Mouse (Mus musculus): Measurements from ENCODE around the gene Pbrm1. TPM values are rescaled to one million over a fixed set of nuclear protein-coding genes. Genes with fewer than 3 reads are reported as not detected.
A peak's percentile ranks its signal among the peaks of the same experiment; 100 is the strongest.

Pbrm1 gene
- polyA plus RNA-seq, 1 experiment from 2014 or later, result 131 TPM

- no peak for ATAC-seq (replicated peaks; ENCODE audit: low FRiP score)
Measured at GRCm38 (mm10) chr14:31137281-31137595, 118.3 kb downstream of the Pbrm1 start.

GRCm38 (mm10) chr14:31137791-31138190 is 118.9 kb downstream of the Pbrm1 start:
- peaks cover 34% of the 10 kb centered on the region for H3K4me1 ChIP-seq
- H3K9ac ChIP-seq, result no peak overlapping the region
- WGBS, result 65% methylated on average over 11 of the region's 11 CpGs
- ATAC-seq (replicated peaks; ENCODE audit: low FRiP score), result 0 out of 2 replicates have a peak, but pooled peaks have one; percentile 15
- H3K9me3 ChIP-seq (replicated peaks), result no peaks in the 10 kb centered on the region
- peaks cover 87% of the 10 kb centered on the region for H3K36me3 ChIP-seq
- H3K4me2 ChIP-seq, result no peak overlapping the region
- H3K27me3 ChIP-seq, result no peaks in the 10 kb centered on the region
- H3K27ac ChIP-seq, result peak overlapping the region; percentile 67
- H3K4me3 ChIP-seq (replicated peaks), result no peak overlapping the region

More at GRCm38 (mm10) chr14:31137281-31137595, 118.3 kb downstream of the Pbrm1 start:
- Histone ChIP-seq H3K4me1 (peaks cover 39% of the 10 kb centered on the region), H3K4me3 (replicated peaks) (no peak overlapping the region), H3K36me3 (peaks cover 82% of the 10 kb centered on the region), H3K9ac (no peak overlapping the region), H3K27ac (peak overlapping the region; percentile 67), H3K4me2 (no peak overlapping the region), H3K9me3 (replicated peaks) (no peaks in the 10 kb centered on the region), H3K27me3 (no peaks in the 10 kb centered on the region)
- WGBS, result 69% methylated on average over 10 of the region's 10 CpGs

- WGBS, result 83% methylated on average over 22 of the region's 35 CpGs
- Histone ChIP-seq H3K36me3 (peaks cover 93% of the 10 kb centered on the region), H3K4me1 (peaks cover 28% of the 10 kb centered on the region), H3K4me2 (no peak overlapping the region), H3K9ac (no peak overlapping the region), H3K9me3 (replicated peaks) (no peaks in the 10 kb centered on the region), H3K4me3 (replicated peaks) (no peak overlapping the region), H3K27ac (peak overlapping the region; percentile 67), H3K27me3 (no peaks in the 10 kb centered on the region)
- ATAC-seq (replicated peaks; ENCODE audit: low FRiP score), result no peak
Measured at GRCm38 (mm10) chr14:31138219-31138896, 119.4 kb downstream of the Pbrm1 start.

- H3K9ac ChIP-seq, result no peak overlapping the region
- 83% methylated on average over 9 of the region's 9 CpGs for WGBS
- H3K4me2 ChIP-seq, result no peak overlapping the region
- H3K4me1 ChIP-seq, result peaks cover 22% of the 10 kb centered on the region
- H3K36me3 ChIP-seq, result peaks cover 95% of the 10 kb centered on the region
- no peaks in the 10 kb centered on the region for H3K27me3 ChIP-seq
- H3K9me3 ChIP-seq (replicated peaks), result no peaks in the 10 kb centered on the region
- ATAC-seq (replicated peaks; ENCODE audit: low FRiP score), result no peak
- no peak overlapping the region for H3K4me3 ChIP-seq (replicated peaks)
- H3K27ac ChIP-seq, result no peak overlapping the region
Measured at GRCm38 (mm10) chr14:31138897-31139429, 120.0 kb downstream of the Pbrm1 start.

GRCm38 (mm10) chr14:31139666-31140065 is 120.7 kb downstream of the Pbrm1 start:
- H3K27ac ChIP-seq, result no peak overlapping the region
- H3K36me3 ChIP-seq, result peaks cover 90% of the 10 kb centered on the region
- H3K4me2 ChIP-seq, result no peak overlapping the region
- 88% methylated on average over 12 of the region's 12 CpGs for WGBS
- H3K4me3 ChIP-seq (replicated peaks), result no peak overlapping the region
- ATAC-seq (replicated peaks; ENCODE audit: low FRiP score), result no peak
- peaks cover 19% of the 10 kb centered on the region for H3K4me1 ChIP-seq
- no peak overlapping the region for H3K9ac ChIP-seq
- H3K27me3 ChIP-seq, result no peaks in the 10 kb centered on the region
- no peaks in the 10 kb centered on the region for H3K9me3 ChIP-seq (replicated peaks)

- Histone ChIP-seq H3K27me3 (no peaks in the 10 kb centered on the region), H3K9ac (no peak overlapping the region), H3K4me1 (peaks cover 19% of the 10 kb centered on the region), H3K36me3 (peaks cover 85% of the 10 kb centered on the region), H3K27ac (no peak overlapping the region), H3K4me2 (no peak overlapping the region), H3K4me3 (replicated peaks) (no peak overlapping the region), H3K9me3 (replicated peaks) (no peaks in the 10 kb centered on the region)
- WGBS, result 86% methylated on average over 15 of the region's 15 CpGs
- ATAC-seq (replicated peaks; ENCODE audit: low FRiP score), result no peak
Measured at GRCm38 (mm10) chr14:31140141-31140540, 121.2 kb downstream of the Pbrm1 start.

- Histone ChIP-seq H3K4me1 (peaks cover 19% of the 10 kb centered on the region), H3K4me2 (no peak overlapping the region), H3K27me3 (no peaks in the 10 kb centered on the region), H3K4me3 (replicated peaks) (no peak overlapping the region), H3K36me3 (peaks cover 76% of the 10 kb centered on the region), H3K9me3 (replicated peaks) (no peaks in the 10 kb centered on the region), H3K9ac (no peak overlapping the region), H3K27ac (no peak overlapping the region)
- no peak for ATAC-seq (replicated peaks; ENCODE audit: low FRiP score)
- WGBS, result 95% methylated on average over 14 of the region's 14 CpGs
Measured at GRCm38 (mm10) chr14:31141011-31141410, 122.1 kb downstream of the Pbrm1 start.

GRCm38 (mm10) chr14:31145694-31146093 is 126.8 kb downstream of the Pbrm1 start:
- 88% methylated on average over 11 of the region's 11 CpGs for WGBS
- no peak for ATAC-seq (replicated peaks; ENCODE audit: low FRiP score)

GRCm38 (mm10) chr14:31160196-31161150 is 141.5 kb downstream of the Pbrm1 start:
- ATAC-seq (replicated peaks; ENCODE audit: low FRiP score), result no peak
- no peaks in the 10 kb centered on the region for H3K9me3 ChIP-seq (replicated peaks)
- WGBS, result 78% methylated on average over 27 of the region's 27 CpGs
- no peak overlapping the region for H3K9ac ChIP-seq
- peaks cover 29% of the 10 kb centered on the region for H3K4me1 ChIP-seq
- H3K36me3 ChIP-seq, result no peaks in the 10 kb centered on the region
- no peak overlapping the region for H3K4me2 ChIP-seq
- no peak overlapping the region for H3K27ac ChIP-seq
- H3K4me3 ChIP-seq (replicated peaks), result no peak overlapping the region
- no peaks in the 10 kb centered on the region for H3K27me3 ChIP-seq

More at GRCm38 (mm10) chr14:31145694-31146093, 126.8 kb downstream of the Pbrm1 start:
- H3K27me3 ChIP-seq, result no peaks in the 10 kb centered on the region
- no peaks in the 10 kb centered on the region for H3K4me1 ChIP-seq
- no peak overlapping the region for H3K9ac ChIP-seq
- no peaks in the 10 kb centered on the region for H3K9me3 ChIP-seq (replicated peaks)
- no peak overlapping the region for H3K4me2 ChIP-seq
- no peak overlapping the region for H3K4me3 ChIP-seq (replicated peaks)
- H3K36me3 ChIP-seq, result peaks cover 29% of the 10 kb centered on the region
- no peak overlapping the region for H3K27ac ChIP-seq

GRCm38 (mm10) chr14:31161191-31161590 is 142.3 kb downstream of the Pbrm1 start:
- no peaks in the 10 kb centered on the region for H3K36me3 ChIP-seq
- H3K27ac ChIP-seq, result no peak overlapping the region
- H3K4me3 ChIP-seq (replicated peaks), result no peak overlapping the region
- no peak for ATAC-seq (replicated peaks; ENCODE audit: low FRiP score)
- no peaks in the 10 kb centered on the region for H3K27me3 ChIP-seq
- 87% methylated on average over 7 of the region's 7 CpGs for WGBS
- no peaks in the 10 kb centered on the region for H3K9me3 ChIP-seq (replicated peaks)
- H3K4me2 ChIP-seq, result no peak overlapping the region
- H3K9ac ChIP-seq, result no peak overlapping the region
- H3K4me1 ChIP-seq, result peaks cover 36% of the 10 kb centered on the region

GRCm38 (mm10) chr14:31161638-31162037 is 142.7 kb downstream of the Pbrm1 start:
- no peak for ATAC-seq (replicated peaks; ENCODE audit: low FRiP score)
- peaks cover 40% of the 10 kb centered on the region for H3K4me1 ChIP-seq

GRCm38 (mm10) chr14:31164067-31164466 is 145.1 kb downstream of the Pbrm1 start:
- H3K36me3 ChIP-seq, result no peaks in the 10 kb centered on the region
- H3K4me1 ChIP-seq, result peaks cover 58% of the 10 kb centered on the region
- no peak for ATAC-seq (replicated peaks; ENCODE audit: low FRiP score)
- H3K4me2 ChIP-seq, result no peak overlapping the region
- no peak overlapping the region for H3K27ac ChIP-seq
- 76% methylated on average over 8 of the region's 8 CpGs for WGBS
- no peak overlapping the region for H3K9ac ChIP-seq
- H3K27me3 ChIP-seq, result no peaks in the 10 kb centered on the region
- no peaks in the 10 kb centered on the region for H3K9me3 ChIP-seq (replicated peaks)
- H3K4me3 ChIP-seq (replicated peaks), result no peak overlapping the region

More at GRCm38 (mm10) chr14:31161638-31162037, 142.7 kb downstream of the Pbrm1 start:
- Histone ChIP-seq H3K4me2 (no peak overlapping the region), H3K27ac (no peak overlapping the region), H3K4me3 (replicated peaks) (no peak overlapping the region), H3K27me3 (no peaks in the 10 kb centered on the region), H3K9ac (no peak overlapping the region), H3K36me3 (no peaks in the 10 kb centered on the region), H3K9me3 (replicated peaks) (no peaks in the 10 kb centered on the region)
- 54% methylated on average over 10 of the region's 10 CpGs for WGBS

Data from kidney, embryonic 15.5 days (tissue).